Mouse (Mus musculus) forebrain, embryonic 15.5 days (tissue): ENCODE results near the gene Epha3. TPM values are rescaled to one million over a fixed set of nuclear protein-coding genes. Genes with fewer than 3 reads are reported as not detected.

Experiments
- ATAC-seq: fragments of 200-750 bp; cut with Nextera tagmentation; replicated peaks from 2 replicates; pipeline ENCODE4 v1.8.0; 2017; ENCODE audit warnings: mild to moderate bottlenecking, moderate TSS enrichment, moderate library complexity
- H3K27ac ChIP-seq: fragments of 300-500 bp; sonication (generic); replicated peaks from 2 replicates; pipeline ENCODE4 v1.5.1; 2015; ENCODE audit warnings: mild to moderate bottlenecking, inconsistent platforms
- H3K27me3 ChIP-seq: fragments of 300-500 bp; sonication (generic); 2 replicates; pipeline ENCODE4 v1.6.1; 2015; ENCODE audit warnings: inconsistent platforms
- H3K36me3 ChIP-seq: fragments of 300-500 bp; sonication (generic); 2 replicates; pipeline ENCODE4 v1.6.1; 2015; ENCODE audit warnings: mild to moderate bottlenecking, inconsistent platforms
- H3K4me1 ChIP-seq: fragments of 300-500 bp; sonication (generic); 2 replicates; pipeline ENCODE4 v1.6.1; 2015; ENCODE audit warnings: inconsistent platforms
- H3K4me2 ChIP-seq: fragments of 300-500 bp; sonication (generic); replicated peaks from 2 replicates; pipeline ENCODE4 v1.6.1; 2015; ENCODE audit warnings: mild to moderate bottlenecking, inconsistent platforms
- H3K4me3 ChIP-seq: fragments of 300-500 bp; sonication (generic); 2 replicates; pipeline ENCODE4 v1.5.1; 2015; ENCODE audit warnings: mild to moderate bottlenecking, inconsistent platforms
- H3K9ac ChIP-seq: fragments of 300-500 bp; sonication (generic); replicated peaks from 2 replicates; pipeline ENCODE4 v1.6.1; 2015; ENCODE audit warnings: mild to moderate bottlenecking, inconsistent platforms
- H3K9me3 ChIP-seq: fragments of 300-500 bp; sonication (generic); 2 replicates; pipeline ENCODE4 v1.6.1; 2016; ENCODE audit warnings: inconsistent platforms
- WGBS: fragments of 180-500 bp; shearing (Covaris S2); methylation state at CpG from one replicate; pipeline ENCODE4 v1.1.7; 2015; ENCODE audit warnings: mixed read lengths; 5-methylcytosine and 5-hydroxymethylcytosine counted together
- polyA plus RNA-seq: library from polyadenylated mRNA; unstranded; fragments of >200 nt; fragmentation: Nextera tagmentation; extraction: Ambion mirVana; gene quantifications from 2 replicates; pipeline ENCODE4 v1.2.1, GENCODE M21; 2015

The Epha3 gene
- polyA plus RNA-seq, 1 experiment from 2014 or later: 85.2 TPM

DNA sequence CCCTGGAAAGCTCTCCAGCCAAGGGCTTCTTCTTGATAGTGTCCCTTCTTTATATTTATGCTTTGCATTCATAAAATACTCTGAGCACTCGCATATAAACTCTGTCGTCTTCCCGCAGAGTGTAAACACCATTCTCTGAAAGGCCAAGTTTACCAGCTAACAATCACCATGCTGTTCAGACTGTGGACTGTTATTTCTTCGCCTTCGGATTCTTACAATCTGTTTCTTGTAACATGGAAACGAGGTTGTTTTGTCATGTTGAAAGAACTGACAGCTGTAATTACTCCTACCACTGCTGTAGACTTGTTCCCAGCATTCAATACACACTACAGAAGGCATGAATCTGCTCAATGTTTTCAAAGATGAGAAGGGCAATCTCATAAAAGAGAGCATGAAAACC, 46.4 kb downstream of the Epha3 start:
- peak overlapping the region; percentile 64 for H3K27ac ChIP-seq
- ATAC-seq: peak; percentile 84

DNA sequence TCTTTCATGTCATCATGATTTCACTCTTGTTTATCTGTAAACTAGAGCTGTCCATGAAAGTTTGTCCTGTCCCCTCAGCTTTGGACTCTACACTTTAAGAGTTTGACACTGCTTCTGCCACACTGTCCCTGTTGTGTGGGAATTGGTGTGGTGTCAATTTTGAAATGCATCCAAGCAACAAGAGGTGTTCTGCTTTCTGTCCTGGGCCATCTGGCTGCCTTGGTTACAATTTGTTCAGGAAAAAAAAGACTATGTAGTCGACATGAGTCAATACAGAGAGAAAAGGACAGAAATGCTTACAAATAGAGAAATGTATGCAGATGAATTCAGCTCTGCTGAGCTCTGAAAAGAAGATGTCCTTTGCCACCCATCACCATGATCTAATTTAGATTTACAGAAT, 47.3 kb downstream of the Epha3 start:
- H3K4me3 ChIP-seq: no peak overlapping the region
- no peak overlapping the region for H3K9ac ChIP-seq
- WGBS: 13% methylated on average over 1 of the region's 1 CpGs
- no peaks in the 10 kb centered on the region for H3K27me3 ChIP-seq
- no peaks in the 10 kb centered on the region for H3K9me3 ChIP-seq
- H3K4me1 ChIP-seq: peaks cover 20% of the 10 kb centered on the region
- no peaks in the 10 kb centered on the region for H3K36me3 ChIP-seq
- H3K4me2 ChIP-seq: no peak overlapping the region
- peak; percentile 41; the same call in 1 of the 2 replicates for ATAC-seq
- peak overlapping the region; percentile 64; the same call in 1 of the 2 replicates for H3K27ac ChIP-seq

More for the DNA sequence above, 46.4 kb downstream of the Epha3 start:
- Histone ChIP-seq H3K4me2 (peak overlapping the region; percentile 8), H3K9me3 (no peaks in the 10 kb centered on the region), H3K9ac (no peak overlapping the region), H3K27me3 (no peaks in the 10 kb centered on the region), H3K4me3 (no peak overlapping the region), H3K4me1 (peaks cover 25% of the 10 kb centered on the region), H3K36me3 (no peaks in the 10 kb centered on the region)
- WGBS: 10% methylated on average over 6 of the region's 6 CpGs

DNA sequence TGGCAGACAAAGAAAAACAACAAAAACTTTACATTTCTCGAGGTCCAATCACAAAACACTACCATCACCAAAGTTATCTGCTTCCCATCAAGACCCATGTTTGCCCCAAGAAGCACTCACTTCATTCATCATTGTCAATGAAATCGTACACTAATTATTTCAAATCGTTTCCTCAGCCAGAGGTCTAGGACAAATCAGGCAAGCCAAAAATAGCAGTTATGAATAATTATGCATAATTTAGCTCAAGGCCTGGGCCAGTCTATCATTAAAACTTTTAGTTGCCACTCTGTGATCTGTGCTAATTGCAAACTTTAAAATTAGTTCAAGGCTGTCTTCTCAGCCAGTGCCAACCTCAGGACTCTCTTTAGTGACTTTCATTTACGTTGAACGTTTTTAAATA, 54.1 kb downstream of the Epha3 start:
- H3K4me3 ChIP-seq: no peak overlapping the region
- H3K9ac ChIP-seq: no peak overlapping the region
- no peaks in the 10 kb centered on the region for H3K36me3 ChIP-seq
- H3K9me3 ChIP-seq: no peaks in the 10 kb centered on the region
- H3K27ac ChIP-seq: no peak overlapping the region
- no peak overlapping the region for H3K4me2 ChIP-seq
- no peak for ATAC-seq
- H3K27me3 ChIP-seq: no peaks in the 10 kb centered on the region
- WGBS: 35% methylated on average over 5 of the region's 5 CpGs
- peaks cover 19% of the 10 kb centered on the region for H3K4me1 ChIP-seq

DNA sequence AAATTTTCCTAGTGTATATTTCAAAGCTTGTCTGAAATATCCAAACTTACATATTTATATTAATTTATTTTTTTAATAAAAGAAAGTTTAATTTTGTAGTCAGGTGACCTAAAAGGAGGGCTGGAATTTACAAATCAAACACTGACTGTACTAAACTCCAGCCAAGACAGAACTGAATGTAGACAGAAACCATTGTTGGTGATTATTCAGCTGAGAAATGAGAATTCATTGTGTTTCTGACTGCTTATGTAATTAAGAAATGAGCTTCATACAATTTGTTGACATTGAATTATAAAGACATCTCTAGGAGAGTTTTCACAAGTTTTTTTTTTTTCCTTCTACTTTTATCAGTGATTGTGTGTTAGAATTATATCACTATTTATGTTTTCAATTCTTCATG, 55.0 kb downstream of the Epha3 start:
- Histone ChIP-seq H3K9me3 (no peaks in the 10 kb centered on the region), H3K4me3 (no peak overlapping the region), H3K9ac (no peak overlapping the region), H3K4me1 (peaks cover 19% of the 10 kb centered on the region), H3K4me2 (no peak overlapping the region), H3K27ac (no peak overlapping the region), H3K36me3 (no peaks in the 10 kb centered on the region), H3K27me3 (no peaks in the 10 kb centered on the region)
- ATAC-seq: no peak

DNA sequence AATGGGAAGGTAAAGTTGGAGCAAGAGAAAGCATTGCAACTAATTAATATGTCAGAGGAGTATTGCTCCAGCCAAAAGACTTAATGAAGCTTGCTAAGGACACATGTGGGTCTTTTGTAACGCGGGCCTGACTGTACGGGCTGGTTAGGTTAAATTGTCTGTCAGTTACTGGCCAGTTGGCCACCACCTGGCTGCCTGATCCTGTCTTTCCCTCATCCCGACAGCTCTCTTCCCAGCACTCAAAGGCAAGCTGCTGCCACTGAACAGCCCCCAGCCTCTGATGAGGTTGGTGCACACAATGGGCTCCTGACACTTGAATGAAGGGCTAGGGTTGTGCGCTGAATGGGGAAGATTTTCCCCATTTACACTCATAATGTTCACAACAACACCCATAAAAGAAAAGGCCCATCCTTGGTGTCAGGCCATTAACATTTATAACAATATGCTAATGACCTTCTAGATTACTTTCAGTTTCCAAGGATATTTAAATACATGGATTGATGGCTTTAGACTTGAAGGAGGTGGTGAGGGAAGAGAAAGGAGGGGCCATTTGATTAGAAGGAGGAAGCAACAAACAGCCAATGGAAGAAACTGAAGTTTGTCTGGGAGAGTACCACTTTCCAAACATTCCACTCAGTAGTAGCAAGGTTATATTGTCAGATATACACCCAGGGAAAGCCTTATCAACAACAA, 57.4 kb downstream of the Epha3 start:
- Histone ChIP-seq H3K9ac (no peak overlapping the region), H3K4me2 (no peak overlapping the region), H3K4me1 (peaks cover 19% of the 10 kb centered on the region), H3K9me3 (no peaks in the 10 kb centered on the region), H3K36me3 (no peaks in the 10 kb centered on the region), H3K27ac (peak overlapping the region; percentile 57), H3K4me3 (no peak overlapping the region), H3K27me3 (no peaks in the 10 kb centered on the region)
- WGBS: 3% methylated on average over 5 of the region's 5 CpGs
- ATAC-seq: peak; percentile 99

DNA sequence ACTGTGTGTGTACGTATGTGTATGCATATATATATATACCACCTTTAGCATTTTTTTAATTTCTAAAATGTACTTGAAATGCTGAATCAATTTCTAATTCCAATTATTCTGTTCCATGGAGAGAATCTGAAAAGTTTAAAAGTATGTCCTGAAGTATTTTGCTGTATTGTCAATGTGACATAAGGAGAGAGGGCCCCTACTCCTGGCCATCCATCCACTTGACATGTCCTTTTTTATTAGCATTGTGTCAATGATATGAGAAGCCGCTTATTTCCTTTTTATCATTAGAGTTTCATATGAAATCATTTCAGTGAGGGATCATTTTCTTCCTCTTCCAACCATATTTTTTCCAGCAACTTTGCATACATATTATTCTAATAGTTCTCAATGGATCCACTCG, 58.0 kb downstream of the Epha3 start:
- Histone ChIP-seq H3K4me3 (no peak overlapping the region), H3K9ac (no peak overlapping the region), H3K27me3 (no peaks in the 10 kb centered on the region), H3K27ac (peak overlapping the region; percentile 57), H3K4me2 (no peak overlapping the region), H3K36me3 (no peaks in the 10 kb centered on the region), H3K4me1 (peaks cover 19% of the 10 kb centered on the region), H3K9me3 (no peaks in the 10 kb centered on the region)
- no peak for ATAC-seq
- WGBS: 37% methylated on average over 3 of the region's 3 CpGs

DNA sequence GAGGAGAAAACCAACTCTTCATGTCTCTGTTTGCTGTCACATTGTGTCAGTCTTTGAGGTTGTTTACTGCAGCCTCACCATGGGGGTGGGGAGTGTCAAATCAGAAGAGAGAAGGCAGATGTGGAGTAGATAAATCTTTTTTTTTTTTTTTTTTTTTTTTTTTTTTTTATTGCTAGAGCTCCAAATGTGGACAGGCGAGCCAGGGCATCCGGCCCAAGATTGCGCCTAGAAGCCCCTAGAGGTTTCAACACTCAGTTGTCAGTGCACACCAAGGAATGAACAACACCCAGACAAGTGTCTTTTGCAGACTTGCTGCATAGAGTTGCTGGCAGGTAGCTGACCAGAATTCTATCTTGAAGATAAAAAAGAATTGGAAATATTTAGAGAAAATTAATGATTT, 62.5 kb downstream of the Epha3 start:
- WGBS: 80% methylated on average over 3 of the region's 3 CpGs
- ATAC-seq: no peak

DNA sequence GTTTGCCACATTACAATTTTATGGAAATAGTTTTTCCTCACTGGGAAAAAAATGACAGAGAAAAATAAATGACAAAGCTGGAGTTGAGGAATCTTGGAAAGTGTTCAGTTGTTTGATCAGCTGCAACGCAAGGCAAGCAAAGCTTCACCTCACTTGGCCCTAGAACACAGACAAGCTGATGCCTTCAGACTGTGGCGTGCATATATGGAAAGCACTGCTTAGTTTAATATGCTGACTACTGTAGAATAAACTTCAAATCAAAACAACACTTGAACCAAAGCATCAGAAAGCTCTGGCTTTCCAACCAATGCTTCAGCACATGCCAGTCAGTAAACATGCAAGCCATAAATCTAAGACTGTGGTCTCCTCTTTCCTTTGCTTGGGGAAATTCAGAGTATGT, 65.6 kb downstream of the Epha3 start:
- ATAC-seq: no peak
- Histone ChIP-seq H3K36me3 (no peaks in the 10 kb centered on the region), H3K4me2 (no peak overlapping the region), H3K27me3 (no peaks in the 10 kb centered on the region), H3K9me3 (no peaks in the 10 kb centered on the region), H3K9ac (no peak overlapping the region), H3K4me1 (peaks cover 12% of the 10 kb centered on the region), H3K27ac (no peak overlapping the region), H3K4me3 (no peak overlapping the region)
- WGBS: 68% methylated on average over 2 of the region's 2 CpGs

More for the DNA sequence above, 62.5 kb downstream of the Epha3 start:
- H3K9me3 ChIP-seq: no peaks in the 10 kb centered on the region
- H3K9ac ChIP-seq: no peak overlapping the region
- H3K4me1 ChIP-seq: peaks cover 8% of the 10 kb centered on the region
- no peak overlapping the region for H3K4me3 ChIP-seq
- H3K27ac ChIP-seq: no peak overlapping the region
- no peaks in the 10 kb centered on the region for H3K36me3 ChIP-seq
- no peaks in the 10 kb centered on the region for H3K27me3 ChIP-seq
- H3K4me2 ChIP-seq: no peak overlapping the region

DNA sequence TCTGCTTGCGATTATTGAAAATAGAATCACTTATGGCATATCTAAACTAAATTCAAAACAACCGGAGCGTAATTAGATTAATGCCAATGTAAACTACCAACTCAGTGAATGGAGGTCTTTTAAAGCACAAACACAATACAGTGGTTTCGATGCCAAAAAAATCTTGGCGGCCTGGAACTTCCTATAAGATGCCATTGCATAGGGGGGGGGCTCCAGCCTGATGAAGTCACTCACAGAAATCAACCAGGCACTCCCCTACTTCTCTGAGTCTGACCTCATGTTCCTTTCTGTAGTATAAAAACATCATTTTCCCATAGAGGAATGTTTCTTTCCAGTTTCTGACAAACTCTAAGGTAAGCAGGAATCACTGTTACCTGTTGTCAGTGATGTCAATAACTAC, 69.7 kb downstream of the Epha3 start:
- no peak overlapping the region for H3K9ac ChIP-seq
- peaks cover 23% of the 10 kb centered on the region for H3K4me1 ChIP-seq
- H3K4me3 ChIP-seq: no peak overlapping the region
- no peak overlapping the region for H3K27ac ChIP-seq
- no peak for ATAC-seq
- no peaks in the 10 kb centered on the region for H3K36me3 ChIP-seq
- H3K4me2 ChIP-seq: no peak overlapping the region
- H3K9me3 ChIP-seq: no peaks in the 10 kb centered on the region
- no peaks in the 10 kb centered on the region for H3K27me3 ChIP-seq
- 37% methylated on average over 5 of the region's 5 CpGs for WGBS

DNA sequence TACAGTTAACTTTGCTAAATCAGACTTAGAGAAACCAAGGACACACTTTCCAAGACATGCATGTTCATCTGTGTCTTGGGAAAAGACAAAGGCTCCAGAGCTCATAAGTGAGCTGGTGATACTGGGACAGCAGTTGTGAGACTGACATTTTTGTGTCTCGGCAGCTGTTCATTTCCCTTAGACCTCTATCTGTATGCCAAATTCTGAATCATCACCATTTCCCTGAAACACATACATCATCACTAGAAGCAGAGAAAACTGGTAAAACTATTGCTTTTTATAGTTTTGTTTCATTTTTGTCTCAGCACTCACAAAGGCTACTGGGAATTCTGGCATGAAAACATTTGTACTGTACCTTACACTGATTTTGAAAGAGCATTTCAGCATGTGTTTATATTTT, 70.2 kb downstream of the Epha3 start:
- 51% methylated on average over 1 of the region's 1 CpGs for WGBS

DNA sequence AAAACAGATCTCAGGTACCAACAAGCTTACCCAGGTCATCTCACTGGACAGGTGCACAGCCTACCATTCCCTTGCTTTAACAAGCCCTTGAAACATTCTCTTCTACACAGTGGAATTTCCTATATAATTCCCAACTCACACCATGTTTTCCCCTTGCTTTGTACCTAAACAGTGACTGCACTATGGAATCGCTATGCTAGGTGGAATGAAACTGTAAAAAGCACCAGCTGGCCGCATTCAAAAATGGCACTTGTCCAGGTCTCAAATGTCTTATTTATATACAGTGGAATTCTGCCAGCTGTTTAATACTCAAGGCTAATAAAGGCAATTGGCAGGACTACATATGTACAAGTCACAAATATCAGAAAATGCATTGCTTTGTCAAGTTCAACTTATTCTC, 71.9 kb downstream of the Epha3 start:
- Histone ChIP-seq H3K27me3 (no peaks in the 10 kb centered on the region), H3K27ac (no peak overlapping the region; the same call in 1 of the 2 replicates), H3K9ac (no peak overlapping the region), H3K36me3 (no peaks in the 10 kb centered on the region), H3K4me1 (peaks cover 20% of the 10 kb centered on the region), H3K4me3 (no peak overlapping the region), H3K9me3 (no peaks in the 10 kb centered on the region), H3K4me2 (no peak overlapping the region)
- ATAC-seq: no peak
- WGBS: 25% methylated on average over 2 of the region's 2 CpGs

More for the DNA sequence above, 70.2 kb downstream of the Epha3 start:
- Histone ChIP-seq H3K27ac (no peak overlapping the region), H3K4me3 (no peak overlapping the region), H3K36me3 (no peaks in the 10 kb centered on the region), H3K9ac (no peak overlapping the region), H3K4me2 (no peak overlapping the region), H3K9me3 (no peaks in the 10 kb centered on the region), H3K4me1 (peaks cover 23% of the 10 kb centered on the region), H3K27me3 (no peaks in the 10 kb centered on the region)
- no peak for ATAC-seq

DNA sequence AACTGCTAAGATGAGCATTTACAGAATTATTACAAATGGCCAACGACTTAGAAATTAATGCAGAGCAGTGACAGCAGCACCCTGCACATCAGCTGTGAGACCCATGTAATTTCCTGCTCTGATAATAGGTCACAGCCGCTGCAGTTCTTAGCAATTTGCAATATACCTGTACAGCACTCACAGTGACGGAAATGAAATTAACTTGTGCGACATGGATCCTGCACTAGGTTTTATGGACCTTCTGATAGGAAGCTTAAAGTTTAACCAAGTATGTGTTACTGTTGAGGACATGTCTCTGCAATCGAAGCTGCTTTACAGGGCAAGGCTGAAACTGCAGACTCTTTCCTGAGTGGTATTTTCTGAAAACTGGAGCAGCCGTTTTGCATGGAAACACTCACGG, 80.4 kb downstream of the Epha3 start:
- H3K27ac ChIP-seq: no peak overlapping the region
- WGBS: 88% methylated on average over 7 of the region's 7 CpGs
- no peaks in the 10 kb centered on the region for H3K36me3 ChIP-seq
- no peak overlapping the region for H3K4me3 ChIP-seq
- no peaks in the 10 kb centered on the region for H3K9me3 ChIP-seq
- peaks cover 7% of the 10 kb centered on the region; the same call in 1 of the 2 replicates for H3K4me1 ChIP-seq
- no peaks in the 10 kb centered on the region for H3K27me3 ChIP-seq
- no peak for ATAC-seq
- H3K4me2 ChIP-seq: no peak overlapping the region
- H3K9ac ChIP-seq: no peak overlapping the region

DNA sequence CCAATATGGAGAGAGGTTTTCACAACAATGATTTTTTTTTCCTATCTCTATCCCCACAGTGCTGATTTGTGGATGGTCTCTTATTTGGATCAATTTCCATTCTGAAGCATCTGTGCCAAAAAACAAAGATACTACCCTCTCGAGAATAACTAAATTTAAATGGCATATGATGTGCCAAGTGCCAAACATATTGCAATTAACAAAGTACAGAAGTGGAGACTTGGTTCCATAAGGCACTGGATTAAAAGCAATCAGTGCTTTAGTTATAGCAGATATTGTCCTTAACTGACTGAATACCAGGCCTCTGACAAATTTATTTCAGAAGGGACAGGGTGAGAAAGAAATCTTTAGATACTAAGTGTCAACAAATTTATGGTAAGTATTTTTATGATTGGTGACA, 81.9 kb downstream of the Epha3 start:
- H3K9ac ChIP-seq: no peak overlapping the region
- no peaks in the 10 kb centered on the region for H3K27me3 ChIP-seq
- H3K4me1 ChIP-seq: peaks cover 14% of the 10 kb centered on the region; the same call in 1 of the 2 replicates
- no peak overlapping the region for H3K4me3 ChIP-seq
- no peak overlapping the region for H3K4me2 ChIP-seq
- 33% methylated on average over 1 of the region's 1 CpGs for WGBS
- H3K27ac ChIP-seq: peak overlapping the region; percentile 59
- no peaks in the 10 kb centered on the region for H3K36me3 ChIP-seq
- ATAC-seq: peak; percentile 61; the same call in 1 of the 2 replicates
- no peaks in the 10 kb centered on the region for H3K9me3 ChIP-seq
